Mouse (Mus musculus): ENCODE data around the gene Slc4a4.

GRCm38 (mm10) chr5:89061097-89061496, 174.5 kb downstream of the Slc4a4 start:
- TF ChIP-seq CTCF (IDR thresholded peaks at IDR 0.05; ENCODE audit: low read depth) (no peak), EP300 (IDR thresholded peaks at IDR 0.05; ENCODE audit: low read depth) (no peak)
